Mouse (Mus musculus): ENCODE results near the gene Smok3c.

DNA sequence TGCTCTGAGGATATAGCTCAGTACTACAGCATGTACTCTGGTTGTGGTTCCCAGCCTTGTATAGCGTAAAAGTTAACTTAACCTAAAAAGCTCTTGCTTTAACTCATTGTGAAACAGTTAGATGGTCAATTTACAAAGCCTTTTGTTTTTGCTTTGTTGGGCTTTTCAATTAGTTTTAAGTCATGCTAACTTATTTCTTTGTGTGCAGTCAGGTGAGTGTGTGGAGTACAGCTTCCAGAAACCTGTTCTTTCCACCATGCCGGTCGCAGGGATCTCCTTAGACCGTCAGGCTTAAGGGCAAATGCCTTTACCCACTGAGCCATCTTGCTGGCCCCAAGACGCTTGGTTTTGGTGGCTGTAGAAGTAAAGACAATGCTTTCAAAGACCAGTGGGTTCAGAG is 37.7 kb downstream of the Smok3c start:
- no peak for TF ChIP-seq MXI1 (IDR thresholded peaks at IDR 0.05; ENCODE audit: low read depth, low read length)
- TF ChIP-seq POLR2A (IDR thresholded peaks at IDR 0.05; ENCODE audit: control insufficient read depth in 1 of 2, insufficient read depth in 1 of 2, low read depth in 1 of 2, low read length in 2 of 2, poor library complexity in 1 of 2) = no peak
- TF ChIP-seq CHD1 (IDR thresholded peaks at IDR 0.05; ENCODE audit: low read depth, low read length) = no peak
